Mouse (Mus musculus): ENCODE data around the gene Btbd9. TPM values are rescaled to one million over a fixed set of nuclear protein-coding genes. Genes with fewer than 3 reads are reported as not detected.

Gene Btbd9
- polyA plus RNA-seq, 2 experiments = 18.3 to 46.9 TPM

- Histone ChIP-seq H3K4me3 (replicated peaks; ENCODE audit: low read length) (peak overlapping the region; percentile 59), H3K9me3 (ENCODE audit: control insufficient read depth, low read length) (no peaks in the 10 kb centered on the region), H3K36me3 (ENCODE audit: control insufficient read depth, insufficient read depth, low read length) (no peaks in the 10 kb centered on the region), H3K27me3 (ENCODE audit: control insufficient read depth, insufficient read depth, low read length) (no peaks in the 10 kb centered on the region), H3K4me1 (ENCODE audit: control insufficient read depth, insufficient read depth, low read length) (peaks cover 14% of the 10 kb centered on the region), H3K27ac (replicated peaks; ENCODE audit: low read depth, low read length) (peak overlapping the region; percentile 79), H3K9ac (ENCODE audit: low read depth, low read length, severe bottlenecking) (peak overlapping the region; percentile 71), H3K4me2 (replicated peaks; ENCODE audit: low read depth, low read length, severe bottlenecking) (peak overlapping the region; percentile 72)
- TF ChIP-seq POLR2A (IDR thresholded peaks at IDR 0.05; ENCODE audit: borderline replicate concordance, extremely low read depth, insufficient read depth, insufficient read length) = no peak
- DNase-seq (ENCODE audit: low spot score) (no peak), ATAC-seq (ENCODE audit: low FRiP score, low read depth) (no peak)
- WGBS = 8% methylated on average over 35 of the region's 35 CpGs
These were observed 975 bp downstream of the Btbd9 start for GRCm38 (mm10) chr17:30575121-30575904.

- H3K27me3 ChIP-seq (ENCODE audit: control insufficient read depth, insufficient read depth, low read length) = no peaks in the 10 kb centered on the region
- 67% methylated on average over 8 of the region's 8 CpGs for WGBS
- no peaks in the 10 kb centered on the region for H3K36me3 ChIP-seq (ENCODE audit: control insufficient read depth, insufficient read depth, low read length)
- DNase-seq (ENCODE audit: low spot score) (no peak), ATAC-seq (ENCODE audit: low FRiP score, low read depth) (no peak)
- TF ChIP-seq POLR2A (IDR thresholded peaks at IDR 0.05; ENCODE audit: borderline replicate concordance, extremely low read depth, insufficient read depth, insufficient read length) = no peak
- H3K9ac ChIP-seq (ENCODE audit: low read depth, low read length, severe bottlenecking) = no peak overlapping the region
- H3K9me3 ChIP-seq (ENCODE audit: control insufficient read depth, low read length) = no peaks in the 10 kb centered on the region
- peaks cover 14% of the 10 kb centered on the region for H3K4me1 ChIP-seq (ENCODE audit: control insufficient read depth, insufficient read depth, low read length)
- H3K4me3 ChIP-seq (replicated peaks; ENCODE audit: low read length) = no peak overlapping the region
- no peak overlapping the region for H3K27ac ChIP-seq (replicated peaks; ENCODE audit: low read depth, low read length)
- peak overlapping the region; percentile 72; the same call in 1 of the 2 replicates for H3K4me2 ChIP-seq (replicated peaks; ENCODE audit: low read depth, low read length, severe bottlenecking)
These were observed 1.6 kb downstream of the Btbd9 start for GRCm38 (mm10) chr17:30574783-30575075.

DNA sequence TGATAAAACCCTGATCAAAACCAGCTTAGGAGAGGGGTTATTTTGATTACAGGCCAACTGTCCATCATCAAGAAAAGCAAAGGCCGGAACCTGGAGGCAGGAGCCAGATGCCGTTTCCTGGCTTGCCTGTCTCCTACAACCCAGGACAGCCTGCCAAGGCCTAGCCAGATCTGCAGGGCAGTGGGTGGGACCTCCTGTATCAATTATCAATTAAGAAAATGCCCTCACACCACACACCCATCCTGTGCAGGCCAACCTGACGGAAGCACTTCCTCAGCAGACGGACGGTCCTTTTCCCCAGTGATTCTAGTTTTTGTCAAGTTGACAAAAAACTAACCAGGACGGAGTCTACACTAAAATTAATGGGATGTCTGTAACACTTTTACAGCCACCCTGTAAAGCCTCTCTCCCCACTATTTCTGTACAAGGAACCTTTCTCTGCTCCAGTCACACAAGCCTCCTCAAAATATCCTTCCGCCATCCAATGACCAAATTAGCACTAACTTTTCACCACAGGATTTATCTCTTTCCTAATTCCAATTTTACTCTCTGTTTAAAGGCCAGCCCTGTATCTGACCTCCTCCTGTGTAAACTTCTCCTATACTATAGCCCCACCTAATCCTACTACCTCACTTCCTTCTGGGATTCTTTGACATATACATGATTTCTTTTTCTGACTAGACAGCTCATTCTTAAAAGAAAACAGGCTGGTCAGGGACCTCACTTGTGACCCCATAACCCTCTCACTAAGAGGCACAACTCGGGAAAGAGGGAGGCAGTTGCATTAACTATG lies 2.1 kb downstream of the Btbd9 start:
- no peaks in the 10 kb centered on the region for H3K9me3 ChIP-seq (ENCODE audit: control insufficient read depth, low read length)
- 47% methylated on average over 8 of the region's 8 CpGs for WGBS
- H3K4me2 ChIP-seq (replicated peaks; ENCODE audit: low read depth, low read length, severe bottlenecking) = 0 out of 2 replicates have a peak overlapping the region, but pooled peaks have one; percentile 72
- no peak for TF ChIP-seq POLR2A (IDR thresholded peaks at IDR 0.05; ENCODE audit: borderline replicate concordance, extremely low read depth, insufficient read depth, insufficient read length)
- H3K27ac ChIP-seq (replicated peaks; ENCODE audit: low read depth, low read length) = no peak overlapping the region
- no peak overlapping the region for H3K4me3 ChIP-seq (replicated peaks; ENCODE audit: low read length)
- no peak overlapping the region for H3K9ac ChIP-seq (ENCODE audit: low read depth, low read length, severe bottlenecking)
- DNase-seq (ENCODE audit: low spot score) = no peak
- no peaks in the 10 kb centered on the region for H3K27me3 ChIP-seq (ENCODE audit: control insufficient read depth, insufficient read depth, low read length)
- no peaks in the 10 kb centered on the region for H3K36me3 ChIP-seq (ENCODE audit: control insufficient read depth, insufficient read depth, low read length)
- peaks cover 14% of the 10 kb centered on the region for H3K4me1 ChIP-seq (ENCODE audit: control insufficient read depth, insufficient read depth, low read length)
- no peak for ATAC-seq (ENCODE audit: low FRiP score, low read depth)

DNA sequence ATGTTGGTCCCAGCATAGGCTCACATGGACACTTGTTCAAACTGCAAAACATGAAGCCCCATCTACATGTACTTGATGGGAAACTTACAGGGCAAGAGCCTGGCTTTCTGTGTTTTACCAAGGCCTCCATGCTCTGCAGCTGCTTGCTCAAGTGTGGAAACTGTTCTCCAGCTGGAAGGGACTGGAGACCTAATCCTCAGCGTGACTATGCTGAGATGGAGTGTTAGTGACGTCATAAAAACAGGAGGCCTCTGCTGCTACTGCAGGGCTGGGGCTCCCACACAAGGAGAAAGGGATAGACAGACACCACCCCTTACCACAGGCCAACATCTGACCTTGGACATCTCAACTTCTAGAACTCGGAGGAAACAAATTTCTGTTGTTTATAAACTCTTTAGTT lies 5.3 kb downstream of the Btbd9 start:
- H3K27me3 ChIP-seq (ENCODE audit: control insufficient read depth, insufficient read depth, low read length) = no peaks in the 10 kb centered on the region
- DNase-seq (ENCODE audit: low spot score) = no peak
- H3K4me1 ChIP-seq (ENCODE audit: control insufficient read depth, insufficient read depth, low read length) = peaks cover 8% of the 10 kb centered on the region; the same call in 1 of the 2 replicates

GRCm38 (mm10) chr17:30570173-30570572 lies 6.1 kb downstream of the Btbd9 start:
- DNase-seq (ENCODE audit: low spot score) (no peak), ATAC-seq (ENCODE audit: low FRiP score, low read depth) (no peak)
- H3K27me3 ChIP-seq (ENCODE audit: control insufficient read depth, insufficient read depth, low read length) = no peaks in the 10 kb centered on the region
- TF ChIP-seq POLR2A (IDR thresholded peaks at IDR 0.05; ENCODE audit: borderline replicate concordance, extremely low read depth, insufficient read depth, insufficient read length) = no peak
- no peaks in the 10 kb centered on the region for H3K36me3 ChIP-seq (ENCODE audit: control insufficient read depth, insufficient read depth, low read length)
- WGBS = 64% methylated on average over 8 of the region's 8 CpGs
- no peak overlapping the region for H3K4me2 ChIP-seq (replicated peaks; ENCODE audit: low read depth, low read length, severe bottlenecking)
- no peak overlapping the region for H3K4me3 ChIP-seq (replicated peaks; ENCODE audit: low read length)
- no peaks in the 10 kb centered on the region for H3K9me3 ChIP-seq (ENCODE audit: control insufficient read depth, low read length)
- H3K27ac ChIP-seq (replicated peaks; ENCODE audit: low read depth, low read length) = no peak overlapping the region
- no peak overlapping the region for H3K9ac ChIP-seq (ENCODE audit: low read depth, low read length, severe bottlenecking)
- peaks cover 8% of the 10 kb centered on the region; the same call in 1 of the 2 replicates for H3K4me1 ChIP-seq (ENCODE audit: control insufficient read depth, insufficient read depth, low read length)

More for the DNA sequence above, 5.3 kb downstream of the Btbd9 start:
- H3K4me2 ChIP-seq (replicated peaks; ENCODE audit: low read depth, low read length, severe bottlenecking) = no peak overlapping the region
- no peaks in the 10 kb centered on the region for H3K36me3 ChIP-seq (ENCODE audit: control insufficient read depth, insufficient read depth, low read length)
- 46% methylated on average over 3 of the region's 3 CpGs for WGBS
- H3K9ac ChIP-seq (ENCODE audit: low read depth, low read length, severe bottlenecking) = no peak overlapping the region
- H3K27ac ChIP-seq (replicated peaks; ENCODE audit: low read depth, low read length) = no peak overlapping the region
- H3K4me3 ChIP-seq (replicated peaks; ENCODE audit: low read length) = no peak overlapping the region
- no peak for ATAC-seq (ENCODE audit: low FRiP score, low read depth)
- no peak for TF ChIP-seq POLR2A (IDR thresholded peaks at IDR 0.05; ENCODE audit: borderline replicate concordance, extremely low read depth, insufficient read depth, insufficient read length)
- no peaks in the 10 kb centered on the region for H3K9me3 ChIP-seq (ENCODE audit: control insufficient read depth, low read length)

All from limb, embryonic 14.5 days (tissue).